Mouse (Mus musculus) natural killer cell, adult 2 months (primary cell): Measurements from ENCODE around the gene Gpr83.
"Not testable (repeated sequence)": the region's sequence is repeated elsewhere in the genome, so short reads cannot be mapped to it uniquely, and the experiment has no call there.

Source experiments
- DNase-seq, 2 experiments: peaks; one replicate each; pipeline ENCODE4 v3.0.0; 2022; ENCODE audit warnings: low spot score in 2 of 2

The Gpr83 gene

GRCm38 (mm10) chr9:14868326-14868725 lies 8.3 kb downstream of the Gpr83 start:
- DNase-seq = no peak

DNA sequence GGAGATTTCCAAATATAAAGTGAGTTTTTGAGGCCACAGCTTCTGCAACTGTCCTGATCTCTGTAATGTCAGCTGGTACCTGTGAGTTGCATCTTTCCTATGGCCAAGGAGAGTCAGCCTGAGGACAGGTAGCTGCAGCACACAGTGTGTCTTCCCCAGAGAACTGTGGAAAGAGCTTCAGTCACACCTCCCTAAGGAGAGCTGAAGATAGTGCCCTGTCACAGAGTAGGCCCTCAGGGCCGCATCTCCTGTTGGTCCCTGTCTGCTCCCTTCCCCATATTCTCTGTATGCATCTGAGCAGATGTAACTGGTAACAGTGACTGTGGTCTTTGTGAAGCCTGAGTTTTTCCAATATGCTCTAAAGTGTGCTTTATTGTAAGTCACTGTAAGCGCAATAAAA lies 10.4 kb downstream of the Gpr83 start:
- no peak for DNase-seq

DNA sequence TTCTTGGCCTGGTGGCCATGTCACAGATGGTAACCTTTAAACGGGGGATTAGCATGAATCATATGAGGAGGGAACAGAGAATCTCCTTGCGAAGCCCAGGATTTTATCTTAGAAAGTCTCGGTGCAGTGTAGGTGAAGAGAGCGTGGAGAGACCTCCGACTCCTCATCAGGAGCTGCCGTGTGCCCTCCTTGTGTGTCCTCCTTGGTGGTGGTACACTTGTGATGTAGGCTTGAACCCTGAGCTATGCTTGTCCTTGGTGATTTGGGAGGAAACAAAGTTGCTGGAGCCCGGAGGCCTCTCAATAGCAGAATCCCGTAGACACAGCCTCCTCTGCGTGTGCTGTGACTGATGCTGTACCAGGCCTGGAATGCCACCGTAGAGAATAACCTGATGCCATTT lies 10.8 kb downstream of the Gpr83 start:
- no peak for DNase-seq

- DNase-seq = no peak
Observed at GRCm38 (mm10) chr9:14871536-14871935, 11.5 kb downstream of the Gpr83 start.

DNA sequence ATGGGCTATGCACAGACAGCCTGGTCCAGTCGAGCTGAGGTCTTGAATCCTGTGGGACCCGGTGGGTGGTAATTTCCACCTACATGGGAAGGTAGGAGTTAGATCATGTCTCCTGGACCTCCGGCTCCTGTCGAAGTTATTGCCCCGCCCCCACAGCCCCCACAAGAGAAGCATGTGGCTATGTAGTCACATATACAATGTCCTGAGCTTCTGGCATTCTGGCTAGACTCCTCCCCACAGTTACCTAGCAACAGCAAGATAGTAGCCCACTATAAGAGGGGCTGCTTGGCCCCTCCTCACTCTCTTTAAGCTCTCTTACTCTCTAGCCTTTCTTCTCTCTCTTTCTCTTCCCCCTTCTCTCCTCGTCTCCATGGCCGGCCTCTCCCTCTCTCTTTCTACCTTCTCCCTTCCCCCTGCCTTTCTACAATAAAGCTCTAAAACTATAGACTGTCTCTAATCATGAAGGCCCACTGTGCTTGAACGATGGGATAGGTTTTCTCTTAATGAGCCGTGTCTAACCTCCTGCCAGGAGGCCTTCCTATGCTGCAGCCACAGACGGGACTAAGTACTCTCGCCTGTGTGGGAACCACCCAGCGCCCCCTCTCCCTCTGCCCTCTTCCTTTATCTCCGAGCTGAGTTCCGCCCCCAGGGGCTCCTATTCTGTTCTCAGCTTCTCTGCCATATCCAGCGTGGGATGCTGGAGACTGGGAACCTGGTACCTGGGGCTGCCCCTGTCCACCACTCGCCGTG lies 12.3 kb downstream of the Gpr83 start:
- DNase-seq = no peak

- no peak for DNase-seq
Observed at GRCm38 (mm10) chr9:14875743-14876507, 15.9 kb downstream of the Gpr83 start.

DNA sequence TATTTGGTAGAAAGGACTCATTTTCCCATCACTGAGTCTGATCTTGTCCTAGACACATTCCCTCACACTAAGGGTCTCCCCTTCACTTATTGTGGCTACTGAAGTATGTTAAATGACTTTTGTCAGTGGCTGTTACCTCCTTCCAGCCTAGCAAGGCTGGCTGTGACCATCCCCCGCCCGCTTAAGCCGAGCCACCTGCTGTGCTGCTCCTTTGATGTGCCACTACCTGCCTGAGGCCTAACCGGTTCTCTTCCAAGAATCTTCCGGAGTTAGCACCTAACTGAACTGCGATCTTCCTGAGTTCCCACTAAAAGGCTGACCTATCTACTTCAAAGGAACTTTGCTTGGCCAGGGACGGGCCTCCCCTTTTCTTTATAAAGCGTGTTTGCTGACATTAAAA lies 16.6 kb downstream of the Gpr83 start:
- DNase-seq = not testable (repeated sequence)

DNA sequence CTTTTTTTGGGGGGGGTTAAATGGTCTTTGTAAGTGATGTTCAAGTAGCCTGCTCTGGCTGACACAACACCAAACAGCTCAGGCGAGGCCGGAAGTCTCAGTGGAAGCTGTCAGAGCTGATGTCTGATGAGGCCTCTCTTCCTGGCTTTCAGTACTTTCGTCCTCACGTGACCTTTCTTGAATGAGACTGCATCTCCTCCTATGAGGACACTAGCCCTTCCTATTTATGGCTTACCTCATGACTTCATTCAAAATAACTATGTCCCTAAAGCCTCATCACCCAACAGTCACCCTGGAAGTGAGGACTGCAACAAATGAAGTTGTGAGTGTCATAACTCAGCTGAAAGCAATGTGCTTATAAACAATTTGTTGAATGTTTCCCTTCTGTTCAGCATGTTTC lies 24.6 kb downstream of the Gpr83 start:
- no peak for DNase-seq

GRCm38 (mm10) chr9:14885151-14885550 lies 25.1 kb downstream of the Gpr83 start:
- DNase-seq = peak in 1 of 2 experiments; percentile 25

GRCm38 (mm10) chr9:14885954-14886353 lies 25.9 kb downstream of the Gpr83 start:
- DNase-seq = no peak

DNA sequence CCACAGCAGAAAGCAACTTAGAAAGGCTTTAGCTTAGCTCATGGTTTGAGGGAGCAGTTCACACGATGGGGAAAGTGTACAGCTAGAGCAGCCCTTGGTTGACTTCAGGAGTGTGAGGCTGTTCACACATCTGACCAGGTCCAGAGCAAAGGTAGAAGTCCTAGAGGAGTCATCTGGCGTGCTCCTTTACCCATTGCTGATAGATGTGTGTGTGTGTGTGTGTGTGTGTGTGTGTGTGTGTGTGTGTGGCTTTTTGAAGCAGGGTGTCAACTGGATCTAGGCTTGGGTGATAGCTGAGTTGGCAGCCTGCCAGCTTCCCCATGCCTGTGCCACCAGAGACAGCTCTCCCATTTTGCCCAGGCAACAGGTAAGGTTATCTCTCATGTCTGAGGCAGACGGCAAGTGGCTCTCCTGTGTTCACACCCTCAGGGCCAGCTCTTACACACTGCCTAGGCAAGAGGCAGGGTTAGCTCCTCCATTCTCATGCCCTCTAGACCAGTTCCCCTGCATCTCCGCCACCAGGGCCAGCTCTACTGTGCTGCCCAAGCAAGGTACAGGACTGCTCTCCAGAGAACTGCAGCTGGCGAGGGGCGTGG lies 27.9 kb downstream of the Gpr83 start:
- no peak for DNase-seq

GRCm38 (mm10) chr9:14888671-14889070 lies 28.7 kb downstream of the Gpr83 start:
- no peak for DNase-seq

DNA sequence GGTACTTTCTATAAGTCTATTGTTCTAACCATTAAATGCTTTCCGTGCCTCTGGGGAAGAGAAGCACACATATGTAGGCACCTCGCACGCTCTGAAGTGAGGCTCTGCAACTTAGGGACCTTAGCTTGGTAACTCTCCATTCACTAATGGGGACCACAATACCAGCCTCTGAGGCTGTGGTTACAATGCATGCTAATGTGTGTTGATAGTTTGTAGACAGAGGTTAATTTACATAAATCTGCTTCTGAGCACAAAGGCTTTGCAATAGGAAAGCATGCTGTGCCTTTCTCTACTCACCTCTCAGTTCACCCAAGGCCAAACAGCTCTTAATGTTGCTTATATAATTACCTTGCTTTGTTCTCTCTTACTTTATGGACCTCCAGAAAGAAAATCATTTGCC lies 30.7 kb downstream of the Gpr83 start:
- DNase-seq = no peak

DNA sequence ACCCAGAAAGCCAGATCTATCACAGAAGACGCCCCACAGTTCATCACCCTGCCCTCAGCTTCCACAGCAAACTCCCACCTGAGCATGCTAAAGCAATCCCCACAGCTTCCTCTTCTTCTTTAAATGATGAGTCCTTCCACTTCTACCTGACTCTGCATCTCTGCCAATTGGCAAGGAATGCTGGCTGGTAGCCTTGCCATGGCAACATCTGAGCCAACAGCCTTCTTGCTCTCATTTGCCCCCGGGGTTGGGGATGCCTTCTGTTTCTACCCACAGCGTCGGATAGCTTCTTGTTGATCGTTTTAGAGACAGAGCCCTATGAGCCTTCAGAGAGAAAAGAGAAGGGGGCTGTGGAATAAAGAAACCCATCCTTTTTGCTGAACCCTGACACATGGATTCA lies 31.9 kb downstream of the Gpr83 start:
- DNase-seq = no peak

DNA sequence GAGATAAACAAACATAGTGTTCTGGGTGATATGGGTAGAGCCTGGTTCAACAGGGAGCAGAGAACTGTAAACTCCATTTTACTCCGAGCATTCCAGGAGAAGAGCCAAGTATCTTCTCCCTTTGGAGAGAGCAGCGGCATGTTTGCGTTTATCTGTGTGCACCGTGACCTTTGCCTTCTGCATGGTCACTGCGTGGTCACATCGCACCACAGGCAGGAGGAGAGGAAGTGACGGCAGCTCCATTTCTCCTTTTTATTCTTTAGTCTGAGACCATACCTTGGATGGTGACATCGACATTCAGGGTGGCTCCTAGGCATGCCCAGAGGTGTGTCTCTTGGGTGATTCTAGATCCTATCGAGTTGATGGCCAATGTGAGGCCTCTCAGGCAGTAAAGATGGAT lies 33.4 kb downstream of the Gpr83 start:
- no peak for DNase-seq

DNA sequence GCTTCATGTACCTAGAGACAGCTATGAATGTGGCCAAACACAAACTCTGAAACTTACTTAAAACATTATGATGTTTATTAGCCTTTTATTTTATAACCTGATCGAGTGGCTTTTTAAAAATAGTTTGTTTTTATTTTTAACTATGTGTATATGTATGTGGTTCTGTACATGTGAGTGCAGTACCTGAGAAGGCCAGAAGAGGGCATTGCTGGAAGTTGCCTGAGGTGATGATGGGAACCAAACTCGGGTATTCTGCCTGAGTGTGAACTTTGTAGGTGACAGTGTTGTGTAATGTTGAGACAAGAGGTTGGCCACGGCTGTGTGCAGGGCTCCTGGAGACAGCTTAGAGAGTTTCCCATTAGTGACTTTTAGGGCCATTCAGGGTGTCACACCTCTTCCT lies 34.6 kb downstream of the Gpr83 start:
- no peak for DNase-seq

GRCm38 (mm10) chr9:14895237-14895835 lies 35.3 kb downstream of the Gpr83 start:
- DNase-seq = no peak

GRCm38 (mm10) chr9:14897102-14897501 lies 37.1 kb downstream of the Gpr83 start:
- DNase-seq = no peak

GRCm38 (mm10) chr9:14901757-14902156 lies 41.7 kb downstream of the Gpr83 start:
- no peak for DNase-seq

- DNase-seq = no peak
Observed at GRCm38 (mm10) chr9:14902416-14902815, 42.4 kb downstream of the Gpr83 start.

- no peak for DNase-seq
Observed at GRCm38 (mm10) chr9:14903006-14903405, 43.0 kb downstream of the Gpr83 start.

- DNase-seq = peak in 1 of 2 experiments; percentile 13
Observed at GRCm38 (mm10) chr9:14903581-14904378, 43.8 kb downstream of the Gpr83 start, which contains the start of gene Izumo1r. Gene Izumo1r (minus strand): TSS chr9:14903949.
